Comparison of ENCODE assay signal across 18 mouse cellular contexts in the genomic region with DNA sequence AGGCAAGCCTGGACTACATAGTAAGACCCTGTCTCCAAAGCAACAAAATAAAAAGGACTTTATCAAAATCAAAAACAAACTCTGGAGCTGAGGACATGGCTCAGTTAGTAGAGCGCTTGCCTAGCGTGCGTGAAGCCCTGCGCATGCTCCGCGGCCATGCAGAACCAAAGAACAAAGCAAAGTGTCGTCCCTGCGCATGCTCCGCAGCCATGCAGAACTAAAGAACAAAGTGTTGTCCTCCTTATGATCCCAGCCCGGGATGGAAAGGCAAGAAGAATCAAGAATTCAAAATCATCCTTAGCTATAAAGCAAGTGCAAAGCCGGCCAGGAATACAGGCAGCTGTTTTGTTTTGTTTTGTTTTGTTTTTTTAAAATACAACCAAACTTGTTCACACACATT. TPM values are rescaled to one million over a fixed set of nuclear protein-coding genes. Genes with fewer than 3 reads are reported as not detected.
A peak's percentile ranks its signal among the peaks of the same experiment; 100 is the strongest.
DNase-seq lines count a peak whose midpoint lies in the region; ATAC-seq and TF ChIP-seq lines count a peak whose summit lies in the region.
"Had no signal": no experiment of that assay in that cellular context is flagged by ENCODE, and none has a peak within 500 bp of the region (broad histone marks: within the 10 kb centered on the region; RNA-seq: fewer than 3 reads in every experiment).

No protein-coding gene starts in this region.

- H3K4me1 ChIP-seq in kidney, embryonic 16.5 days (ENCODE audit: insufficient read depth, low read length): 0 out of 2 replicates have a peak, but pooled peaks cover 8% of the 10 kb centered on the region
- no peaks in the 10 kb centered on the region for H3K4me1 ChIP-seq in kidney, embryonic 14.5 days (ENCODE audit: control insufficient read depth, insufficient read depth, low read length)
- H3K4me1 ChIP-seq in hindbrain, embryonic 11.5 days (replicated peaks; ENCODE audit: control insufficient read depth, insufficient read depth, low read length): no peaks in the 10 kb centered on the region
- peaks cover 54% of the 10 kb centered on the region for H3K4me1 ChIP-seq in midbrain, embryonic 10.5 days
- peaks cover 29% of the 10 kb centered on the region for H3K4me1 ChIP-seq in small intestine, adult 2 months (ENCODE audit: control insufficient read depth, insufficient read depth, insufficient read length, low read length)
- H3K4me1 ChIP-seq: heart, embryonic 12.5 days; limb, embryonic 15.5 days had no signal

- 77% methylated on average over 11 of the region's 11 CpGs for WGBS in kidney, embryonic 16.5 days
- 73% methylated on average over 11 of the region's 11 CpGs for WGBS in kidney, embryonic 14.5 days
- 49% methylated on average over 11 of the region's 11 CpGs for WGBS in hindbrain, embryonic 11.5 days
- 38% methylated on average over 11 of the region's 11 CpGs for WGBS in midbrain, embryonic 10.5 days
- WGBS in small intestine, adult 2 months: 91% methylated on average over 11 of the region's 11 CpGs

- no peak overlapping the region for H3K27ac ChIP-seq in kidney, embryonic 16.5 days (ENCODE audit: low read length)
- no peak overlapping the region for H3K27ac ChIP-seq in kidney, embryonic 14.5 days (ENCODE audit: low read depth, low read length)
- no peak overlapping the region for H3K27ac ChIP-seq in hindbrain, embryonic 11.5 days (ENCODE audit: low read depth, low read length)
- H3K27ac ChIP-seq in midbrain, embryonic 10.5 days (replicated peaks): no peak overlapping the region
- 0 out of 2 replicates have a peak overlapping the region, but pooled peaks have one; percentile 66 for H3K27ac ChIP-seq in small intestine, adult 2 months (ENCODE audit: insufficient read depth, low read depth, low read length)
- H3K27ac ChIP-seq: forebrain, embryonic 10.5 days; kidney, postnatal 0 days; limb, embryonic 15.5 days; neural tube, embryonic 15.5 days had no signal

- peak overlapping the region; percentile 12; the same call in 1 of the 2 replicates for H3K4me2 ChIP-seq in kidney, embryonic 16.5 days (replicated peaks; ENCODE audit: low read depth, low read length)
- H3K4me2 ChIP-seq in kidney, embryonic 14.5 days (replicated peaks; ENCODE audit: low read depth, low read length): no peak overlapping the region
- no peak overlapping the region for H3K4me2 ChIP-seq in hindbrain, embryonic 11.5 days (replicated peaks; ENCODE audit: low read depth, low read length)
- H3K4me2 ChIP-seq: heart, embryonic 12.5 days; limb, embryonic 15.5 days; neural tube, embryonic 15.5 days had no signal

- no peak overlapping the region for H3K9ac ChIP-seq in kidney, embryonic 16.5 days (replicated peaks; ENCODE audit: low read length)
- no peak overlapping the region for H3K9ac ChIP-seq in kidney, embryonic 14.5 days (ENCODE audit: low read depth, low read length)
- H3K9ac ChIP-seq in hindbrain, embryonic 11.5 days (ENCODE audit: low read depth, low read length): no peak overlapping the region
- H3K9ac ChIP-seq: heart, embryonic 12.5 days; limb, embryonic 15.5 days; neural tube, embryonic 15.5 days had no signal

- H3K9me3 ChIP-seq in kidney, embryonic 16.5 days (ENCODE audit: low read length): no peaks in the 10 kb centered on the region
- no peaks in the 10 kb centered on the region for H3K9me3 ChIP-seq in kidney, embryonic 14.5 days (ENCODE audit: control insufficient read depth, low read length)
- H3K9me3 ChIP-seq in hindbrain, embryonic 11.5 days (ENCODE audit: control insufficient read depth, low read length): no peaks in the 10 kb centered on the region
- no peaks in the 10 kb centered on the region for H3K9me3 ChIP-seq in midbrain, embryonic 10.5 days (replicated peaks)
- H3K9me3 ChIP-seq: forebrain, embryonic 10.5 days; heart, embryonic 12.5 days; limb, embryonic 15.5 days; neural tube, embryonic 15.5 days had no signal

- DNase-seq in hindbrain, embryonic 11.5 days (ENCODE audit: low spot score): peak; percentile 45
- DNase-seq in midbrain, embryonic 10.5 days (ENCODE audit: low spot score): peak; percentile 27
- no peak for DNase-seq in cerebellum, adult 9-10 months
- no peak for DNase-seq in thymus, postnatal 25 days
- DNase-seq: cerebellum, postnatal 25 days; gastrocnemius, postnatal 36 days; heart, postnatal 4 days; lung, adult 18-20 months; lung, postnatal 4 days had no signal

- no peak for TF ChIP-seq CTCF in small intestine, adult 2 months (IDR thresholded peaks at IDR 0.05; ENCODE audit: extremely low read depth, insufficient read length, insufficient replicate concordance, low read depth, low read length)

- H3K27me3 ChIP-seq in kidney, embryonic 16.5 days (ENCODE audit: insufficient read depth, low read length): no peaks in the 10 kb centered on the region
- H3K27me3 ChIP-seq in kidney, embryonic 14.5 days (ENCODE audit: control insufficient read depth, insufficient read depth, low read length): no peaks in the 10 kb centered on the region
- H3K27me3 ChIP-seq in hindbrain, embryonic 11.5 days (ENCODE audit: control insufficient read depth, insufficient read depth, low read length): no peaks in the 10 kb centered on the region
- H3K27me3 ChIP-seq in midbrain, embryonic 10.5 days (ENCODE audit: low read depth, poor library complexity, severe bottlenecking): no peaks in the 10 kb centered on the region
- no peaks in the 10 kb centered on the region for H3K27me3 ChIP-seq in small intestine, adult 2 months (ENCODE audit: control insufficient read depth, insufficient read depth, low read length)
- H3K27me3 ChIP-seq: heart, embryonic 12.5 days; limb, embryonic 15.5 days; neural tube, embryonic 15.5 days had no signal

- ATAC-seq in kidney, embryonic 16.5 days (ENCODE audit: low FRiP score, low TSS enrichment): no peak
- no peak for ATAC-seq in kidney, embryonic 14.5 days (ENCODE audit: low FRiP score, low TSS enrichment)
- no peak for ATAC-seq in hindbrain, embryonic 11.5 days (ENCODE audit: low FRiP score)

- H3K36me3 ChIP-seq in kidney, embryonic 16.5 days (ENCODE audit: insufficient read depth, low read length): peaks cover 4% of the 10 kb centered on the region; the same call in 1 of the 2 replicates
- peaks cover 4% of the 10 kb centered on the region; the same call in 1 of the 2 replicates for H3K36me3 ChIP-seq in kidney, embryonic 14.5 days (ENCODE audit: control insufficient read depth, insufficient read depth, low read length)
- no peaks in the 10 kb centered on the region for H3K36me3 ChIP-seq in hindbrain, embryonic 11.5 days (ENCODE audit: control insufficient read depth, insufficient read depth, low read length)
- peaks cover 77% of the 10 kb centered on the region for H3K36me3 ChIP-seq in midbrain, embryonic 10.5 days
- 0 out of 2 replicates have a peak, but pooled peaks cover 4% of the 10 kb centered on the region for H3K36me3 ChIP-seq in small intestine, adult 2 months (ENCODE audit: control insufficient read depth, insufficient read depth, low read length)
- H3K36me3 ChIP-seq: neural tube, embryonic 15.5 days had no signal

- no peak for TF ChIP-seq POLR2A in small intestine, adult 2 months (IDR thresholded peaks at IDR 0.05; ENCODE audit: low read depth, low read length)

- no peak overlapping the region for H3K4me3 ChIP-seq in kidney, embryonic 16.5 days (ENCODE audit: low read length)
- no peak overlapping the region for H3K4me3 ChIP-seq in kidney, embryonic 14.5 days (ENCODE audit: low read length)
- H3K4me3 ChIP-seq in hindbrain, embryonic 11.5 days (ENCODE audit: low read depth, low read length): no peak overlapping the region
- no peak overlapping the region for H3K4me3 ChIP-seq in midbrain, embryonic 10.5 days
- no peak overlapping the region for H3K4me3 ChIP-seq in small intestine, adult 2 months (ENCODE audit: low read depth, low read length)
- H3K4me3 ChIP-seq: forebrain, embryonic 10.5 days; heart, embryonic 12.5 days; limb, embryonic 15.5 days; neural tube, embryonic 15.5 days had no signal

RNA-seq across cellular contexts. Expression of a gene that starts 32.8 kb away (rescaled TPM):
- 0.06 TPM in 1 of 2 replicates, not detected in the other for polyA plus RNA-seq in kidney, embryonic 16.5 days (2015; fragmentation: Nextera tagmentation; extraction: Ambion mirVana)
- 0.09 TPM in 1 of 2 replicates, not detected in the other for polyA plus RNA-seq in kidney, embryonic 14.5 days (2014; fragmentation: Nextera tagmentation; extraction: Ambion mirVana)
- polyA plus RNA-seq in hindbrain, embryonic 11.5 days (2014; fragmentation: Nextera tagmentation; extraction: Ambion mirVana): 0.08 and 0.14 TPM in 2 replicates
- polyA plus RNA-seq in midbrain, embryonic 10.5 days (2016; fragmentation: Nextera tagmentation; extraction: Ambion mirVana): 0.10 and 0.15 TPM in 2 replicates
- 2,067 and 2,412 TPM in 2 replicates for polyA plus RNA-seq in small intestine, adult 2 months (2012; rRNA removed)
- polyA plus RNA-seq: embryonic facial prominence, embryonic 14.5 days; kidney, postnatal 0 days; limb, embryonic 15.5 days; neural tube, embryonic 15.5 days had no signal

Comparison
In these comparisons a context has a peak if more than half of its experiments do, and no peak if none do; other contexts are left out.
1. DNase-seq: peak in hindbrain, embryonic 11.5 days (single experiment) and midbrain, embryonic 10.5 days (single experiment); none in cerebellum, adult 9-10 months (single experiment) and thymus, postnatal 25 days (single experiment).
2. RNA of a gene that starts 32.8 kb away (polyA plus RNA-seq): 2,067 to 2,412 TPM in small intestine, adult 2 months; 0.08 to 0.14 TPM in hindbrain, embryonic 11.5 days, 0.10 to 0.15 TPM in midbrain, embryonic 10.5 days, 0.09 TPM in kidney, embryonic 14.5 days and 0.06 TPM in kidney, embryonic 16.5 days; every median in the first group is over 1,000 times any median in the second.